In genomic region chr11:76009101-76009500, GRCm38 (mm10) we compare ENCODE assay signal across 12 mouse cellular contexts.
"Had no signal": no experiment of that assay in that cellular context is flagged by ENCODE, and none has a peak within 500 bp of the region (broad histone marks: within the 10 kb centered on the region; RNA-seq: fewer than 3 reads in every experiment).

No protein-coding gene starts in this region.

- ATAC-seq: liver, embryonic 12.5 days had no signal

- DNase-seq: kidney, adult 18-20 months; kidney, postnatal 25 days; layer of hippocampus, adult 9-11 months; liver; lung, adult 18-20 months; lung, postnatal 10 days; lung, postnatal 36 days; midbrain, embryonic 14.5 days; retina, postnatal 1 day; thymus, adult 2 months; thymus, postnatal 25 days had no signal
